Mouse (Mus musculus): Measurements from ENCODE around the gene Grsf1. TPM values are rescaled to one million over a fixed set of nuclear protein-coding genes. Genes with fewer than 3 reads are reported as not detected.

Grsf1 gene
- polyA plus RNA-seq, 1 experiment from 2014 or later: 95.3 TPM

DNA sequence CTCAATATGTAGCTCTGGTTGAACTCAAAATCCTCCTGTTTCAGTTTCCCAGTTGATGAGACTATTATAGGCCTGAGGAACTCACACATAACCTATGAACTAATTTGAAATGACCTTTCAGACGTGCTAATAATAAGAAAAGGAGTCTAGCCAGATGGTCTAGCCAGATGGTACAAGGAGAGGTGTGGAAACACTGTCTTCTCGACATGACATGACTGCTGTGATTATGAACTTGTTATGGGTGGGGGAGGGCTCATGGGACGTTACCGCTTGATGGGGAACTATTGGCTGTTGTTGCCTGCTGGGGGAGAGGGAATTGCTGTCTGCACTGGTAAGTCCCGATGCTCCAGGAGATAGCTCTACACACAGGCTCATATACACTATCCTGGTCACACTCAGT lies 21.3 kb upstream of the Grsf1 start:
- ATAC-seq (ENCODE audit: insufficient number of reproducible peaks, insufficient read depth, low FRiP score, low read depth): no peak
- Histone ChIP-seq H3K27ac (replicated peaks in 1 of 2; ENCODE audit: control insufficient read depth in 1 of 2, insufficient read depth in 1 of 2, low read depth in 2 of 2, low read length in 2 of 2) (no peak overlapping the region), H3K9ac (ENCODE audit: low read length) (no peak overlapping the region), H3K4me3 (ENCODE audit: control insufficient read depth in 1 of 2, insufficient read depth in 1 of 2, low read depth in 1 of 2, low read length in 2 of 2) (no peak overlapping the region), H3K4me1 (ENCODE audit: control insufficient read depth in 2 of 2, insufficient read depth in 2 of 2, low read length in 2 of 2) (no peaks in the 10 kb centered on the region), H3K36me3 (ENCODE audit: control insufficient read depth, insufficient read depth, low read length) (no peaks in the 10 kb centered on the region), H3K27me3 (ENCODE audit: control insufficient read depth, insufficient read depth, low read length) (no peaks in the 10 kb centered on the region), H3K4me2 (ENCODE audit: low read length) (no peak overlapping the region), H3K9me3 (ENCODE audit: control insufficient read depth, low read length) (no peaks in the 10 kb centered on the region)
- WGBS: 80% methylated on average over 5 of the region's 5 CpGs

DNA sequence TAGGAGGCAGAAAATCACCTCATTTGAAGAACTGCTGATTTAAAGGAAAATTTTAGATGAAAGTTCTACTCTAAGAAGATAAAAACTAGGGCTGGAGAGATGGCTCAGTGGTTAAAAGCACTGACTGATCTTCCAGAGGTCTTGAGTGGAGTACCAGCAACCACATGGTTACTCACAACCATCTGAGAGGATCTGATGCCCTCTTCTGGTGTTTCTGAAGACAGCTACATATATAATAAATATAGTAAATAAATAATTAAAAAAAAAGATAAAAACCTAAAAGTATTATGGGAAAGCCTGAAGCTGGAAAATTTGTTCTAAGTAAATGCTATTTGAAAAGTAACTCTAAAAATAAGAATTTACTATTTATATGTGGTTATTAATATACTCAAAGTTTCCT lies 17.1 kb upstream of the Grsf1 start:
- no peak overlapping the region for H3K4me3 ChIP-seq (ENCODE audit: control insufficient read depth in 1 of 2, insufficient read depth in 1 of 2, low read depth in 1 of 2, low read length in 2 of 2)
- no peak overlapping the region for H3K9ac ChIP-seq (ENCODE audit: low read length)
- ATAC-seq (ENCODE audit: insufficient number of reproducible peaks, insufficient read depth, low FRiP score, low read depth): no peak
- no peaks in the 10 kb centered on the region for H3K36me3 ChIP-seq (ENCODE audit: control insufficient read depth, insufficient read depth, low read length)
- no peak overlapping the region for H3K27ac ChIP-seq (replicated peaks in 1 of 2; ENCODE audit: control insufficient read depth in 1 of 2, insufficient read depth in 1 of 2, low read depth in 2 of 2, low read length in 2 of 2)
- H3K9me3 ChIP-seq (ENCODE audit: control insufficient read depth, low read length): no peaks in the 10 kb centered on the region
- peaks cover 0 to 2% of the 10 kb centered on the region in 2 experiments; a peak in 1 of 4 replicates for H3K4me1 ChIP-seq (ENCODE audit: control insufficient read depth in 2 of 2, insufficient read depth in 2 of 2, low read length in 2 of 2)
- no peaks in the 10 kb centered on the region for H3K27me3 ChIP-seq (ENCODE audit: control insufficient read depth, insufficient read depth, low read length)
- H3K4me2 ChIP-seq (ENCODE audit: low read length): no peak overlapping the region

DNA sequence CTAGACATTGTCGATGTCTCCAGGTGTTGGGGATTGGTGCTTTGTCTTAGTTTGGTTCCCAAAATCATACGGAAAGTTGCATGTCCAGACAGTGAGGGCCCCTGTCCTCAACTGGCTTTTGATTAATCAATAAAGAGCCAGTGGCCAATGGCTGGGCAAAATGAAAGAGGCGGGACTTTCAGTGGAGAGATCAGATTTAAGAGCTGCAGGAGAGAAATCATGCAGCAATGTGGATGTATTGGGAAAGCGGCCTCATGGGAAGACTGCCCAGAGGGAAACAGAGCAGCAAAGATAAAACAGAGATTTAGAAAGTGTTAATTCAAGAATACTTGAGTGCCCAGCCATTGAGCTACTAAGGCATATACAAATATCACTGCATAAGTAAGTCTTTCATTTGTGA lies 16.6 kb upstream of the Grsf1 start:
- Histone ChIP-seq H3K4me1 (ENCODE audit: control insufficient read depth in 2 of 2, insufficient read depth in 2 of 2, low read length in 2 of 2) (peaks cover 0 to 2% of the 10 kb centered on the region in 2 experiments; a peak in 1 of 4 replicates), H3K36me3 (ENCODE audit: control insufficient read depth, insufficient read depth, low read length) (no peaks in the 10 kb centered on the region), H3K9me3 (ENCODE audit: control insufficient read depth, low read length) (no peaks in the 10 kb centered on the region), H3K4me3 (ENCODE audit: control insufficient read depth in 1 of 2, insufficient read depth in 1 of 2, low read depth in 1 of 2, low read length in 2 of 2) (no peak overlapping the region), H3K9ac (ENCODE audit: low read length) (no peak overlapping the region), H3K4me2 (ENCODE audit: low read length) (no peak overlapping the region), H3K27ac (replicated peaks in 1 of 2; ENCODE audit: control insufficient read depth in 1 of 2, insufficient read depth in 1 of 2, low read depth in 2 of 2, low read length in 2 of 2) (no peak overlapping the region), H3K27me3 (ENCODE audit: control insufficient read depth, insufficient read depth, low read length) (no peaks in the 10 kb centered on the region)
- 87% methylated on average over 4 of the region's 4 CpGs for WGBS
- ATAC-seq (ENCODE audit: insufficient number of reproducible peaks, insufficient read depth, low FRiP score, low read depth): no peak

DNA sequence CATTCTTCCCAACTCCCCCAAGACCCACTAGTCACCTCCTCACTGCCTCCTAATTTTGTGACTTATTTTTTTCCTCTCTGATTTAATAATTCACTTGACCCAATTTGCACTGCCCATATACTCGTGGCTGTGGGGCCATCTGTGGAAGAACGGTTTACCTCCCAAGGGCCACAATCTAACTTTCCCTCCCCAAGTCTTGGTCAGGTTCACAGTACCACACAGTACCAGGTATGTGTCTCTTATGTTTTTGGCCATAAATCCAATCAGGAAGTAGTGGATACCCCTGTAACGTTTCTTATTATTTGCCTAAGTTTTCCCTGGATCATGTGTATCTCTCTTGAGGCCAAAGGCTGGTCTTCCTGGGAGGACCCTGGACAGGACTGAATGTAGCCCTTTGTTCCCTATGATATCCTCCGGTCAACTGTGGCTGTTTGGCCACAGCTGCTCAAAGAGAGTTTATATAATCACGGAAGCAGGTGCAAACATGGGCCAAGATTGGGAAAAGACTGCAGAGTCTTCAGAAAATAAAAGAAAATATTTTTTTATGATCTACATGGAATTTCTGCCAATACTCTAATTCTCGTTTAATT lies 15.6 kb upstream of the Grsf1 start:
- H3K4me3 ChIP-seq (ENCODE audit: control insufficient read depth in 1 of 2, insufficient read depth in 1 of 2, low read depth in 1 of 2, low read length in 2 of 2): no peak overlapping the region
- H3K9ac ChIP-seq (ENCODE audit: low read length): no peak overlapping the region
- H3K4me1 ChIP-seq (ENCODE audit: control insufficient read depth in 2 of 2, insufficient read depth in 2 of 2, low read length in 2 of 2): peaks cover 0 to 2% of the 10 kb centered on the region in 2 experiments; a peak in 1 of 4 replicates
- no peaks in the 10 kb centered on the region for H3K9me3 ChIP-seq (ENCODE audit: control insufficient read depth, low read length)
- H3K4me2 ChIP-seq (ENCODE audit: low read length): no peak overlapping the region
- no peak overlapping the region for H3K27ac ChIP-seq (replicated peaks in 1 of 2; ENCODE audit: control insufficient read depth in 1 of 2, insufficient read depth in 1 of 2, low read depth in 2 of 2, low read length in 2 of 2)
- H3K27me3 ChIP-seq (ENCODE audit: control insufficient read depth, insufficient read depth, low read length): no peaks in the 10 kb centered on the region
- WGBS: 81% methylated on average over 6 of the region's 6 CpGs
- no peaks in the 10 kb centered on the region for H3K36me3 ChIP-seq (ENCODE audit: control insufficient read depth, insufficient read depth, low read length)
- ATAC-seq (ENCODE audit: insufficient number of reproducible peaks, insufficient read depth, low FRiP score, low read depth): no peak

DNA sequence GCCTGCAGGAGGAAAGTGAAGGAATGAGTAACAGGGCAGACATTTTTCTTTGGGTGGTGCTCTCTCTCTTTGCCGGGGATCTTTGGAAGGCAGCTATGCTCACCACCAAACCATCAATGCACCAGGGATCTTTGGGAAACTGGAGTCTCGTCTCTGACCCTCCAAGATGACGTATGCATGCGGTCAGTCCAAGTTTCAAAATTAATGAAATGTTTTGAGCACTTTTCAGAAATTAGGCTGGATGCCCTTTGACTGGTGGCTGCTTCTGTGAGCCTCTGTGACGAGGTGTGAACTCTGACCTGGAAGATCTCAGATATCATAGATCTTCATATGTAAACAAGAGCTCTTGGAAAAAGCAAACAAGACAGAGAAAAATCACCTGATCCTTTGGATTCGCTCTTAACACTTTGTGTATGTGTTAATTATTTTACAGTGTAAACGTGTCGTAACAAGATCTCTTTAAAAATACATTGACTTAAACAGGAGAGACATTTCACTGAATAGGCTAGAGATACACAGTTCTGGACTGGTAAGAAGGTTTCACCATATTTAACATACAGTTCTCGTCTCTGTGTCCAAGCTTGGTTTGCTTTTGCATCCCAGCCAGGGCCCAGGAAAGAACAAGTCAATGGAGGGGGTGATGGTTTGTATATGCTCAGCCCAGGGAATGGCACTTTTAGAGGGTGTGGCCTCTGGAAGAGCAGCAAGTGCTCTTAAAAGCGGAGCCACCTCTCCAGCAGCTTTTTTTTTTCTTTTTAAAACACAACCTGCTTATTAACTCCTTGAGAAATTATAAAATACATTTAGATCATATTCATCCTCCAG lies 14.9 kb upstream of the Grsf1 start:
- ATAC-seq (ENCODE audit: insufficient number of reproducible peaks, insufficient read depth, low FRiP score, low read depth): no peak
- H3K4me1 ChIP-seq (ENCODE audit: control insufficient read depth in 2 of 2, insufficient read depth in 2 of 2, low read length in 2 of 2): peaks cover 0 to 2% of the 10 kb centered on the region in 2 experiments; a peak in 1 of 4 replicates
- H3K9me3 ChIP-seq (ENCODE audit: control insufficient read depth, low read length): no peaks in the 10 kb centered on the region
- H3K9ac ChIP-seq (ENCODE audit: low read length): no peak overlapping the region
- no peak overlapping the region for H3K4me2 ChIP-seq (ENCODE audit: low read length)
- no peaks in the 10 kb centered on the region for H3K36me3 ChIP-seq (ENCODE audit: control insufficient read depth, insufficient read depth, low read length)
- no peak overlapping the region for H3K4me3 ChIP-seq (ENCODE audit: control insufficient read depth in 1 of 2, insufficient read depth in 1 of 2, low read depth in 1 of 2, low read length in 2 of 2)
- H3K27ac ChIP-seq (replicated peaks in 1 of 2; ENCODE audit: control insufficient read depth in 1 of 2, insufficient read depth in 1 of 2, low read depth in 2 of 2, low read length in 2 of 2): no peak overlapping the region
- no peaks in the 10 kb centered on the region for H3K27me3 ChIP-seq (ENCODE audit: control insufficient read depth, insufficient read depth, low read length)
- 72% methylated on average over 10 of the region's 10 CpGs for WGBS

DNA sequence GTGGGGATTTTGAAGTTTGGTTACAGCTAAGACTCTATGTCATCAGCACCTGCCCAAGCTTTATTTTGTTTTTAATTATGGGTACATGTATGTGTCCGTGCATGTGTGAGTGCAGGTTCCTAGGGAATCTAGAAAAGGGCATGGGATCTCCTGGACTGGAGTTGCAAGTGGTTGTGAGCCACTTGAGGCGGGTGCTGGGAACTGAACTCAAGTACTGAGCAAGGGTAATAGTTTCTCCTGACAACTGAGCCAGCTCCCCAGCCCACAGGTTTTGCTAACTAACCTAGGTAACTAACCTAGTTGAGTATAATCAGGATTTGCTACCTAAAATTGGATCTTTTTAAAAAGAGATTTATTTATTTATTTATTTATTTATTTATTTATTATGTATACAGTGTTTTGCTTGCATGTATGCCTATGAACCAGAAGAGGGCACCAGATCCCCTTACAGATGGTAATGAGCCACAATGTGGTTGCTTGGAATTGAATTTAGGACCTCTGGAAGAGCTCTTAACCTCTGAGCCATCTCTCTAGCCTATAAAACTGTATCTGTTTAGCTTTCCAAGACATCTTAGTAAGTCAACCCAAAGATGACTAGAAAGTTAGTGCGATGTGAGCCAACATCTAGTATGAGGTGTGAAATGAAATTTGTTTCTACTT lies 13.4 kb upstream of the Grsf1 start:
- Histone ChIP-seq H3K27ac (replicated peaks in 1 of 2; ENCODE audit: control insufficient read depth in 1 of 2, insufficient read depth in 1 of 2, low read depth in 2 of 2, low read length in 2 of 2) (no peak overlapping the region), H3K9me3 (ENCODE audit: control insufficient read depth, low read length) (no peaks in the 10 kb centered on the region), H3K9ac (ENCODE audit: low read length) (no peak overlapping the region), H3K36me3 (ENCODE audit: control insufficient read depth, insufficient read depth, low read length) (no peaks in the 10 kb centered on the region), H3K4me1 (ENCODE audit: control insufficient read depth in 2 of 2, insufficient read depth in 2 of 2, low read length in 2 of 2) (peaks cover 5 to 7% of the 10 kb centered on the region in 2 experiments; a peak in 3 of 4 replicates), H3K4me3 (ENCODE audit: control insufficient read depth in 1 of 2, insufficient read depth in 1 of 2, low read depth in 1 of 2, low read length in 2 of 2) (no peak overlapping the region), H3K4me2 (ENCODE audit: low read length) (no peak overlapping the region), H3K27me3 (ENCODE audit: control insufficient read depth, insufficient read depth, low read length) (no peaks in the 10 kb centered on the region)
- WGBS: 71% methylated on average over 3 of the region's 3 CpGs
- ATAC-seq (ENCODE audit: insufficient number of reproducible peaks, insufficient read depth, low FRiP score, low read depth): no peak

DNA sequence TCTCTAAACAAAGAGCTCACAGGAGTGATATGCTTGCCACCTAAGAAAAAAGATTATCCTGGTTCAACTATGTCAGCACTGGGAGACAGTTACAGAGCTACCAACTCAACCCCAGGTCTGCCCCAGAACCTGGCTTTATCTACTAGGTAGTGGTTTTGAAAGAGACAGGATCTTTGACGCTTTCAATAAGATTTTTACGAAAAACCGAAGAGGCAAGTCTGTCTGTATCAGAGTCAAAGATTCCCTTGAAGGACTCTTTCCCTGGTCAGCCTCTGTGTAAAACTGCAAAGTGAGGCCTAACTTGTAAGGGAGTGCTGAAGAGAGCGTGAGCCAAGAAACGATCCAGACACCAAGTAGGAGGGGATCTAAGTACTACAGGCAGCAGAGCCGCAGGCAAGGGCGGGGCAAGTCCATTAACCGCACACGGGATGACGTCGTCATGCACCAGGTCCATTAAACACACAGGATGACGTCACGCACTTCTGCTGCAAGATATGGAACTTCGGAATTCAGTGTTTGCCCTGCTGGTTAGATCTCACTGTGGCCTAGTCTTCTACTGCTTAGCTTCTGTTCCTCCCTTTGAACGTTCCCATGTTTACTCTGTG lies 12.7 kb upstream of the Grsf1 start:
- Histone ChIP-seq H3K9ac (ENCODE audit: low read length) (no peak overlapping the region), H3K9me3 (ENCODE audit: control insufficient read depth, low read length) (no peaks in the 10 kb centered on the region), H3K4me2 (ENCODE audit: low read length) (no peak overlapping the region), H3K27me3 (ENCODE audit: control insufficient read depth, insufficient read depth, low read length) (no peaks in the 10 kb centered on the region), H3K27ac (replicated peaks in 1 of 2; ENCODE audit: control insufficient read depth in 1 of 2, insufficient read depth in 1 of 2, low read depth in 2 of 2, low read length in 2 of 2) (no peak overlapping the region), H3K4me3 (ENCODE audit: control insufficient read depth in 1 of 2, insufficient read depth in 1 of 2, low read depth in 1 of 2, low read length in 2 of 2) (no peak overlapping the region), H3K4me1 (ENCODE audit: control insufficient read depth in 2 of 2, insufficient read depth in 2 of 2, low read length in 2 of 2) (peaks cover 5 to 7% of the 10 kb centered on the region in 2 experiments; a peak in 3 of 4 replicates), H3K36me3 (ENCODE audit: control insufficient read depth, insufficient read depth, low read length) (no peaks in the 10 kb centered on the region)
- WGBS: 57% methylated on average over 15 of the region's 15 CpGs
- ATAC-seq (ENCODE audit: insufficient number of reproducible peaks, insufficient read depth, low FRiP score, low read depth): no peak
